Mouse (Mus musculus) lung, embryonic 15.5 days (tissue): ENCODE data around the gene Rpn2. TPM values are rescaled to one million over a fixed set of nuclear protein-coding genes. Genes with fewer than 3 reads are reported as not detected.

Experiments used
- ATAC-seq: fragments of 200-750 bp; cut with Nextera tagmentation; 2 replicates; pipeline ENCODE4 v1.8.0; 2017; ENCODE audit warnings: moderate number of reproducible peaks, borderline replicate concordance; ENCODE audit not compliant: low FRiP score, low TSS enrichment; ENCODE audit errors: extremely low read depth
- H3K27ac ChIP-seq: fragments of 300-500 bp; sonication (generic); 2 replicates; pipeline ENCODE4 v1.5.1; 2015; ENCODE audit warnings: moderate library complexity, mild to moderate bottlenecking, inconsistent platforms
- H3K27me3 ChIP-seq: fragments of 300-500 bp; sonication (generic); 2 replicates; pipeline ENCODE4 v1.6.1; 2015; ENCODE audit warnings: inconsistent platforms
- H3K36me3 ChIP-seq: fragments of 300-500 bp; sonication (generic); 2 replicates; pipeline ENCODE4 v1.6.1; 2015; ENCODE audit warnings: inconsistent platforms
- H3K4me1 ChIP-seq: fragments of 300-500 bp; sonication (generic); 2 replicates; pipeline ENCODE4 v1.6.1; 2015; ENCODE audit warnings: inconsistent platforms
- H3K4me2 ChIP-seq: fragments of 300-500 bp; sonication (generic); 2 replicates; pipeline ENCODE4 v1.6.1; 2015; ENCODE audit warnings: inconsistent platforms, mild to moderate bottlenecking, moderate library complexity
- H3K4me3 ChIP-seq: fragments of 300-500 bp; sonication (generic); 2 replicates; pipeline ENCODE4 v1.5.1; 2015; ENCODE audit warnings: mild to moderate bottlenecking, inconsistent platforms
- H3K9ac ChIP-seq: fragments of 300-500 bp; sonication (generic); 2 replicates; pipeline ENCODE4 v1.6.1; 2015; ENCODE audit warnings: inconsistent platforms
- H3K9me3 ChIP-seq: fragments of 300-500 bp; sonication (generic); 2 replicates; pipeline ENCODE4 v1.6.1; 2016; ENCODE audit warnings: inconsistent platforms
- WGBS: fragments of 180-500 bp; shearing (Covaris S2); methylation state at CpG from one replicate; pipeline ENCODE4 v1.1.7; 2015; 5-methylcytosine and 5-hydroxymethylcytosine counted together
- polyA plus RNA-seq: library from polyadenylated mRNA; unstranded; fragments of >200 nt; fragmentation: Nextera tagmentation; extraction: Ambion mirVana; gene quantifications from 2 replicates; pipeline ENCODE4 v1.2.1, GENCODE M21; 2015

The Rpn2 gene
- polyA plus RNA-seq, 1 experiment from 2014 or later: 365 TPM

GRCm38 (mm10) chr2:157313718-157314117, 34.9 kb downstream of the Rpn2 start:
- H3K36me3 ChIP-seq: peaks cover 94% of the 10 kb centered on the region
- H3K9ac ChIP-seq: no peak overlapping the region
- ATAC-seq: no peak
- H3K4me3 ChIP-seq: no peak overlapping the region
- no peaks in the 10 kb centered on the region for H3K27me3 ChIP-seq
- no peaks in the 10 kb centered on the region for H3K9me3 ChIP-seq
- H3K4me2 ChIP-seq: no peak overlapping the region
- H3K27ac ChIP-seq: no peak overlapping the region
- WGBS: 91% methylated on average over 3 of the region's 3 CpGs
- peaks cover 10% of the 10 kb centered on the region; the same call in 1 of the 2 replicates for H3K4me1 ChIP-seq

DNA sequence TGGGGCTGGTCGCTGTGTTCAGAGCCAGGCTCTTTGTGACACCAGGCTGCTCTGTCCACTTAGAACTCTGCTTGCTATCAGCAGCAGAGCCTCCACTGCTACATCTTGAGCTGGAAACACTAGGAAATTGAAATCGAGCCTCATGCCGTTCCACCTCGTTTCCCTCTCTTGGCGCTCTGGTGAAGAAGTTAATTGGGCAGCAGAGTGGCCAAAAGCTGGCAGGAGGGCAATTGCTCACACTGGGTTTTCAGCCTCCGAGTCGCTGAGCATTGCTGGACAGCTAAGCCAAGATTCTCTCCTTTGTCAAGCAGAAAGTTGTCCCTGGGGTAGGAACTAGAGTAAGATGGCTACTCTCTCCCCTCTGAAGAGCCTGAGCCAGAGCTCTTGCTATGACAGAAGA, 35.5 kb downstream of the Rpn2 start:
- Histone ChIP-seq H3K9me3 (no peaks in the 10 kb centered on the region), H3K4me3 (no peak overlapping the region), H3K9ac (no peak overlapping the region), H3K27me3 (no peaks in the 10 kb centered on the region), H3K4me2 (no peak overlapping the region), H3K36me3 (peaks cover 93% of the 10 kb centered on the region), H3K4me1 (peaks cover 7% of the 10 kb centered on the region; the same call in 1 of the 2 replicates), H3K27ac (no peak overlapping the region)
- WGBS: 92% methylated on average over 7 of the region's 7 CpGs
- ATAC-seq: no peak

- ATAC-seq: no peak
- Histone ChIP-seq H3K9me3 (no peaks in the 10 kb centered on the region), H3K27me3 (no peaks in the 10 kb centered on the region), H3K4me2 (no peak overlapping the region), H3K4me3 (no peak overlapping the region), H3K27ac (no peak overlapping the region), H3K9ac (no peak overlapping the region), H3K4me1 (peaks cover 7% of the 10 kb centered on the region; the same call in 1 of the 2 replicates), H3K36me3 (peaks cover 89% of the 10 kb centered on the region)
- WGBS: 83% methylated on average over 6 of the region's 6 CpGs
Measured at GRCm38 (mm10) chr2:157315486-157315885, 36.7 kb downstream of the Rpn2 start.

DNA sequence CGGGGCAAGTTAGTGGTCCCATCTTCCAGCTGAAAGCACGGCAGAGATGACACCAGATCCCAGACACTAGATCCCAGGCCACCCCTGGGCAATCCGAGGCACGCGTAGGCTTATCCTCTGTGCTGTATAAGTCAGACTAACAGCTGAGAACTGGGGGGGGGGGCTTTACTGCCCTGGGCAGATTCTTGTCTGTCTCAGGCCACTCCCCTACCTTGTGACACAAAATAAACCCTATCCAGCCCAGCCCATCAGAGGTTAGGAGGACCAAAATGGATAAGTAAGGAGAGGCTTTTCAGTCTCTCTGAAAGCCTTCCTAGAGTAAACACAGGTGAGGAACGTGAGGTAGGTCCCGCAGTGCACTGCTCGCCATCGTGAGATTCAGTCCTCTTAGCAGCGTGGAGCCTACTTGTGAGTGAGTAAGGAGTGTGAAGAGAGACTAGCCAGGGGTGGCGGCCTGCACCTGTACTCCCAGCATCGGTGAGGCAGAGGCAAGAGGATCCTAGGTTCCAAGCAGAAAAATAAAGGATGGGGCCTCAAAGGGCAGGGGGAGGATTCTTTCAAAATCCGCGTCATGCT, 37.6 kb downstream of the Rpn2 start:
- no peak overlapping the region for H3K9ac ChIP-seq
- ATAC-seq: peak; percentile 61; the same call in 1 of the 2 replicates
- peaks cover 7% of the 10 kb centered on the region; the same call in 1 of the 2 replicates for H3K4me1 ChIP-seq
- H3K9me3 ChIP-seq: no peaks in the 10 kb centered on the region
- H3K4me2 ChIP-seq: no peak overlapping the region
- WGBS: 72% methylated on average over 14 of the region's 14 CpGs
- peaks cover 87% of the 10 kb centered on the region for H3K36me3 ChIP-seq
- no peak overlapping the region for H3K4me3 ChIP-seq
- H3K27me3 ChIP-seq: no peaks in the 10 kb centered on the region
- H3K27ac ChIP-seq: peak overlapping the region; percentile 72

DNA sequence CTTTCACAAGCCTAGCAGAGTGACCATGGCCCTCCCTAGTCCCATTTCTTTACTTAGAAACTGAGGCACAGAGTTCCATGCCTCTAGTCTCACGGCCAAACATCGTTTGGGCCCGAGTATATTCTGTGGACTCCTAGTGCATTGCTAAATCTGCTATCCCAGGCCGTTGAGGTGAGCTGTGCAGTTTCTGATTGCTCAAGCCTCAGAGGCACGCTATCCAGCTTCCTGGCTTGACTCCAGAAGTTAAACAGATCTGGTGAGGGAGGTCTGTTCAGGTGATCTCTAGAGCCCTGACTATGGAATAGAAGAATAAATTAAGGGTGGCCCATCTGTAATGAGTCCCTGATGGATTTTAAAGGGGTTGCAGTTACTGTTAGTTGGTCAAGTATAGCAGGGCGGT, 38.4 kb downstream of the Rpn2 start:
- Histone ChIP-seq H3K36me3 (peaks cover 87% of the 10 kb centered on the region), H3K27ac (peak overlapping the region; percentile 72), H3K27me3 (no peaks in the 10 kb centered on the region)

DNA sequence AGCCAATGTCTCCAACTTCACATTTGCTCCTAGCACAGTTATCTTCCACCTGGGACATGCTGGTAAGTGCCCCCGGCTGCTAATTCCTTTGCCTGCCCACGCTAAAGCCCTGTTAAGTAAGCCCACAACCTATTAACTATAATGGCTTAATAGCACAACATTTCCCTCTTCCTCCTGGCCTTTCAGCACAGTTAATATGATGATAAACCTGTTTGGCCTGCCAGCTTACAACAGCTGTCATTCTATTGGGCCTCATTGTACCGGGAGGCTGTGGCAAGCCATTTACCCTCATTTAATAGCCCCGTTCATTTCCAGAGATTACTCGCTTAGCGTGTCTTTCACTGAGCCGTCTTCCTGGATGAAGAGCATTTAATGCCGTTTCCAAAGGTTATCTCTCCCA, 41.3 kb downstream of the Rpn2 start:
- 84% methylated on average over 8 of the region's 8 CpGs for WGBS

More for the DNA sequence above, 38.4 kb downstream of the Rpn2 start:
- WGBS: 84% methylated on average over 6 of the region's 6 CpGs
- H3K4me1 ChIP-seq: peaks cover 7% of the 10 kb centered on the region; the same call in 1 of the 2 replicates
- no peaks in the 10 kb centered on the region for H3K9me3 ChIP-seq
- no peak for ATAC-seq
- H3K9ac ChIP-seq: no peak overlapping the region
- H3K4me3 ChIP-seq: no peak overlapping the region
- no peak overlapping the region for H3K4me2 ChIP-seq

DNA sequence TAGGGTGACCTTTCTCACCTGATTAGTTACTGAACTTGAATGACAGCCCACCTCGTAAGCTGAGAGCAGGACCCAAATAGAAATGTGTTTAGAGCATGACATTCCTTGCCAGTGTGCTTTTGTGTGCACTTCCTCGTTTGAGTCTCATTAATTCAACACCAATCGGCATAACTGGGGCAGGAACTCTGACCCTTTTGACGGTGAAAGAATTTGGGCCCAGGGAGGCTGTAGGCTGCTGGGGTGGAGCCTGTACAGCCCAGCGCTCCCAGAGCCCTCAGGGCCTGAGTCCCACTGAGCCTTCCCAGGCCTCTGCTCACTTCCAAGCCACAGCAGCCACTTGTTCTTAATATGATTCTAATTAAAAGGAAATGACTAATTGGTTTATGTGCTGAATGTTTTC, 42.1 kb downstream of the Rpn2 start:
- 48% methylated on average over 5 of the region's 5 CpGs for WGBS
- H3K36me3 ChIP-seq: peaks cover 86% of the 10 kb centered on the region
- H3K9me3 ChIP-seq: no peaks in the 10 kb centered on the region
- H3K27ac ChIP-seq: no peak overlapping the region
- no peak for ATAC-seq
- H3K9ac ChIP-seq: no peak overlapping the region
- no peak overlapping the region for H3K4me2 ChIP-seq
- no peaks in the 10 kb centered on the region for H3K27me3 ChIP-seq
- peaks cover 7% of the 10 kb centered on the region; the same call in 1 of the 2 replicates for H3K4me1 ChIP-seq
- H3K4me3 ChIP-seq: no peak overlapping the region

More for the DNA sequence above, 41.3 kb downstream of the Rpn2 start:
- Histone ChIP-seq H3K4me1 (peaks cover 7% of the 10 kb centered on the region; the same call in 1 of the 2 replicates), H3K9ac (no peak overlapping the region), H3K27ac (no peak overlapping the region), H3K9me3 (no peaks in the 10 kb centered on the region), H3K4me3 (no peak overlapping the region), H3K36me3 (peaks cover 85% of the 10 kb centered on the region), H3K27me3 (no peaks in the 10 kb centered on the region), H3K4me2 (no peak overlapping the region)
- no peak for ATAC-seq

- no peak overlapping the region for H3K4me3 ChIP-seq
- ATAC-seq: no peak
Measured at GRCm38 (mm10) chr2:157322029-157322766, 43.4 kb downstream of the Rpn2 start.

GRCm38 (mm10) chr2:157325238-157325637, 46.4 kb downstream of the Rpn2 start:
- no peak overlapping the region for H3K27ac ChIP-seq
- no peak overlapping the region for H3K9ac ChIP-seq
- no peaks in the 10 kb centered on the region for H3K27me3 ChIP-seq
- H3K9me3 ChIP-seq: no peaks in the 10 kb centered on the region
- no peak for ATAC-seq
- 82% methylated on average over 2 of the region's 2 CpGs for WGBS
- H3K4me3 ChIP-seq: no peak overlapping the region
- peaks cover 66% of the 10 kb centered on the region for H3K36me3 ChIP-seq
- H3K4me2 ChIP-seq: no peak overlapping the region
- H3K4me1 ChIP-seq: no peaks in the 10 kb centered on the region

More at GRCm38 (mm10) chr2:157322029-157322766, 43.4 kb downstream of the Rpn2 start:
- Histone ChIP-seq H3K4me1 (no peaks in the 10 kb centered on the region), H3K36me3 (peaks cover 87% of the 10 kb centered on the region), H3K27me3 (no peaks in the 10 kb centered on the region), H3K4me2 (no peak overlapping the region), H3K27ac (no peak overlapping the region), H3K9me3 (no peaks in the 10 kb centered on the region), H3K9ac (no peak overlapping the region)
- 80% methylated on average over 5 of the region's 5 CpGs for WGBS

GRCm38 (mm10) chr2:157328106-157328505, 49.3 kb downstream of the Rpn2 start:
- Histone ChIP-seq H3K36me3 (peaks cover 40% of the 10 kb centered on the region), H3K4me3 (no peak overlapping the region), H3K4me2 (no peak overlapping the region), H3K9me3 (no peaks in the 10 kb centered on the region), H3K27ac (no peak overlapping the region), H3K9ac (no peak overlapping the region), H3K27me3 (no peaks in the 10 kb centered on the region), H3K4me1 (no peaks in the 10 kb centered on the region)
- 42% methylated on average over 5 of the region's 5 CpGs for WGBS
- ATAC-seq: no peak

DNA sequence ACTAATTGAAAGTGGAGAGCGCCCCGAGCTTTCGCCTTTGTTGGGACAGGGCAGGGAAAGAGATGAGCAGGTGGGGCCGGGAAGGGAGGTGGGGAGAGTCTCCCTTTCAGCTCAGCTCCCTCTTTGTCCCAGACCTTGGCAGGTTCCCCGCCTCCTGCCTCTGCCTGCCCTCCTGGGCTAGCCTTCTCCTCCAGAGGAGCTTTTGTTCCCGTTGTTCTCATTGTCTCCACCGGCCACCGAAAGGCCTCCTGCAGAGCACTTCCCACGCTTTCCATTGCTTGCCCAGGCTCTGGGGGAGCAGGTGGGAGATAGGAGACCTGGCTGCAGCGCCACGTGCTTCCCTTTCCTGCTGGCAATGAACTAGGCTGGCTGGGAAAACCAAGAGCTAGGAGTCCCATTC, 49.8 kb downstream of the Rpn2 start:
- 42% methylated on average over 11 of the region's 11 CpGs for WGBS

DNA sequence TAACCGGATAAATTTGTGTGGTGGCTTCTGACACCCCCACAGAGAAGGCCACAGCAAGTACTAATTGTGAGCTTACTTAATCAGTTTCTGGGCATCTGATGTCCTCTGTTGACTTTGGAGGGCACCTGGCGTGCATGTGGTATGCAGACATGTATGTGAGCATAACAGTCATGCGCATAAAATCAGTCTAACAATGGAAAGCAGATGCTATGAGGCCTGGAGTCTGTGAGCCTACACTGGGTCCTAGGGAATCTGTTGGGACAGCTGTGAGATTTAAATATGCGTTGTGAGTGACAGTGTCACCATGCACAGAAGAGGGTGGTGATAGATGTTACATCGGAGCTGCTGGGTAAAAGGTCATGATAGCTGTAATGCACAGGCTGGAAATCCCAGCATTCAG, 53.2 kb downstream of the Rpn2 start:
- no peak for ATAC-seq
- 75% methylated on average over 5 of the region's 5 CpGs for WGBS

More for the DNA sequence above, 49.8 kb downstream of the Rpn2 start:
- H3K36me3 ChIP-seq: peaks cover 36% of the 10 kb centered on the region
- H3K27ac ChIP-seq: no peak overlapping the region
- H3K27me3 ChIP-seq: no peaks in the 10 kb centered on the region
- no peaks in the 10 kb centered on the region for H3K9me3 ChIP-seq
- no peaks in the 10 kb centered on the region for H3K4me1 ChIP-seq
- H3K9ac ChIP-seq: no peak overlapping the region
- no peak overlapping the region for H3K4me2 ChIP-seq
- no peak for ATAC-seq
- no peak overlapping the region for H3K4me3 ChIP-seq

More for the DNA sequence above, 53.2 kb downstream of the Rpn2 start:
- no peaks in the 10 kb centered on the region for H3K4me1 ChIP-seq
- no peak overlapping the region for H3K27ac ChIP-seq
- peaks cover 3% of the 10 kb centered on the region; the same call in 1 of the 2 replicates for H3K36me3 ChIP-seq
- no peaks in the 10 kb centered on the region for H3K9me3 ChIP-seq
- H3K4me3 ChIP-seq: no peak overlapping the region
- H3K9ac ChIP-seq: no peak overlapping the region
- no peaks in the 10 kb centered on the region for H3K27me3 ChIP-seq
- H3K4me2 ChIP-seq: no peak overlapping the region
